Mouse (Mus musculus) myocyte (in vitro differentiated cells): ENCODE data around the gene Naa80. TPM values are rescaled to one million over a fixed set of nuclear protein-coding genes. Genes with fewer than 3 reads are reported as not detected.

ENCODE experiments used
- H3K27me3 ChIP-seq: one replicate; pipeline ENCODE4 v1.6.1; 2011; ENCODE audit not compliant: control insufficient read depth, insufficient read depth, insufficient read length
- H3K36me3 ChIP-seq: one replicate; pipeline ENCODE4 v1.6.1; 2011; ENCODE audit not compliant: control insufficient read depth, insufficient read depth
- H3K4me2 ChIP-seq: one replicate; pipeline ENCODE4 v1.6.1; 2011; ENCODE audit warnings: low read depth, control low read depth
- H3K4me3 ChIP-seq: one replicate; pipeline ENCODE4 v1.5.1; 2011; ENCODE audit warnings: mild to moderate bottlenecking, control low read depth, moderate library complexity
- H3K79me2 ChIP-seq: one replicate; pipeline ENCODE4 v1.6.1; 2011; ENCODE audit not compliant: control insufficient read depth, insufficient read depth
- H3ac ChIP-seq: one replicate; pipeline ENCODE4 v1.6.1; 2011; ENCODE audit not compliant: control insufficient read depth, insufficient read length
- CEBPB ChIP-seq: IDR thresholded peaks from 2 replicates; pipeline ENCODE4 v1.6.1; 2011; ENCODE audit warnings: mild to moderate bottlenecking, moderate library complexity; ENCODE audit not compliant: poor library complexity, insufficient read depth, severe bottlenecking
- E2F4 ChIP-seq: IDR thresholded peaks from one replicate; pipeline ENCODE4 v1.6.1; 2011; ENCODE audit warnings: mild to moderate bottlenecking, control low read depth, moderate library complexity; ENCODE audit not compliant: insufficient read depth
- MAX ChIP-seq: IDR thresholded peaks from one replicate; pipeline ENCODE4 v1.6.1; 2011; ENCODE audit warnings: low read depth, mild to moderate bottlenecking, control low read depth
- MYOD1 ChIP-seq, 3 experiments: IDR thresholded peaks; one replicate each; pipeline ENCODE4 v1.6.1; 2011; ENCODE audit warnings: control low read depth in 2 of 3, low read depth in 2 of 3, mild to moderate bottlenecking in 2 of 3, moderate library complexity in 1 of 3; ENCODE audit not compliant: insufficient read length in 2 of 3, control insufficient read depth in 1 of 3
- MYOG ChIP-seq, 3 experiments: IDR thresholded peaks; one replicate each; pipeline ENCODE4 v1.6.1; 2011; ENCODE audit warnings: control low read depth in 2 of 3, low read depth in 2 of 3, mild to moderate bottlenecking in 2 of 3; ENCODE audit not compliant: insufficient read length in 2 of 3, control insufficient read depth in 1 of 3, insufficient read depth in 1 of 3
- POLR2A ChIP-seq: IDR thresholded peaks from one replicate; pipeline ENCODE4 v1.6.1; 2011; ENCODE audit warnings: low read depth, mild to moderate bottlenecking, control low read depth, moderate library complexity; ENCODE audit not compliant: insufficient read length
- POLR2AphosphoS2 ChIP-seq: IDR thresholded peaks from one replicate; pipeline ENCODE4 v1.6.1; 2011; ENCODE audit warnings: low read depth, control low read depth; ENCODE audit not compliant: insufficient read length
- REST ChIP-seq: IDR thresholded peaks from one replicate; pipeline ENCODE4 v1.6.1; 2011; ENCODE audit warnings: mild to moderate bottlenecking, control low read depth, moderate library complexity; ENCODE audit not compliant: insufficient read depth, insufficient read length
- SRF ChIP-seq: IDR thresholded peaks from one replicate; pipeline ENCODE4 v1.6.1; 2011; ENCODE audit warnings: low read depth; ENCODE audit not compliant: control insufficient read depth, insufficient read length
- TCF12 ChIP-seq: IDR thresholded peaks from one replicate; pipeline ENCODE4 v1.6.1; 2011; ENCODE audit warnings: mild to moderate bottlenecking, control low read depth; ENCODE audit not compliant: poor library complexity, insufficient read depth, severe bottlenecking
- TCF3 ChIP-seq: IDR thresholded peaks from one replicate; pipeline ENCODE4 v1.6.1; 2011; ENCODE audit warnings: low read depth, control low read depth; ENCODE audit not compliant: insufficient read length
- USF1 ChIP-seq: IDR thresholded peaks from one replicate; pipeline ENCODE4 v1.6.1; 2011; ENCODE audit warnings: low read depth, mild to moderate bottlenecking, control low read depth, moderate library complexity
- polyA plus RNA-seq: library from polyadenylated mRNA; unstranded; fragments of >200 nt; fragmentation: generic; extraction: Trizol; gene quantifications from one replicate; pipeline ENCODE4 v1.2.1, GENCODE M21; 2012; ENCODE audit warnings: missing spikeins

The Naa80 gene
- polyA plus RNA-seq, 1 experiment = 13.8 TPM

GRCm38 (mm10) chr9:107611456-107612190, 32.9 kb downstream of the Naa80 start:
- TF ChIP-seq REST (no peak), POLR2A (no peak), TCF12 (peak; percentile 64), MYOG (IDR thresholded peaks at IDR 0.05; ENCODE audit: control insufficient read depth in 1 of 3, insufficient read depth in 1 of 3, insufficient read length in 2 of 3, low read depth in 2 of 3) (peak in 2 of 3 experiments; percentile 62 to 89), POLR2AphosphoS2 (peak; percentile 17), MYOD1 (IDR thresholded peaks at IDR 0.05; ENCODE audit: control insufficient read depth in 1 of 3, insufficient read length in 2 of 3, low read depth in 2 of 3) (peak; percentile 51 to 54 (median 53))
- peak overlapping the region; percentile 71 for H3K4me2 ChIP-seq
- no peaks in the 10 kb centered on the region for H3K79me2 ChIP-seq
- H3K27me3 ChIP-seq = no peaks in the 10 kb centered on the region
- no peak overlapping the region for H3ac ChIP-seq
- H3K36me3 ChIP-seq = peaks cover 14% of the 10 kb centered on the region
- peak overlapping the region; percentile 6 for H3K4me3 ChIP-seq

DNA sequence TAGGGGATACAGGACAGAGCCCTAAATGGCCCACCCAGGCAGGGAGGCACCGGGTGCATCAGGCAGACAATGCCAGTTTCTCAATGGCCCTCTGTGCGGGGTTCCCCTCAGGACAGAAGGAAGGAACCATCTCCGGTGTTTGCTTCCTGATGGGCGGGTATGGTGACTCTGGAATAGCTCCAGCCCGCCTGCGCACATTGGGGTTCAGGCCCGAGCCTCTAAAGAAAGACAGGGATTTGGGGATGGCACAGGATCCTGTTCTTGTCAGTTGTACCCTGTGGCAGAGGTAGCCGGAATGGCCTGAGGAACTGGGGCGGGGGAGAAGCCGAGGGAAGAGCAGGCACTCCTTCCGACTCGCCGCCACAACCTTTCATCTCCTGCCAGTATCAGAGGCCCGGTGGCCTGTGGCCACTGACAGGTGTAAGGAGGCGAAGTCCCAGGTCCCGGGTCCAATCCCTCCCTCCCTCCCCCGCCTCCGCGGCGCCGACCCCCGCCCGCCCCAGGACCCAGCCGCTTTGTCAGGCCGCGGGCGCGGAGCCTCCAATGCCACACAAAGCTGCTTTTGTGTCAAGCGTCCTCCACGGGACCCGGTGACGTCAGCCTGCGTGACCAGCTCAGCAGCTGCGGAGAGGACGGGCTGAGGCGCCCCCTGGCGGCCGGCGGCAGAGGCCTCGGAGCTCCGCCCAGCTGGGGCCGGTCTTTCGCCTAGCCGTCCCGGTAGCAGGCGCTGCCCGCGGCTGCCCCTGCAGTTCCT, 33.7 kb downstream of the Naa80 start:
- H3K4me3 ChIP-seq = peak overlapping the region; percentile 6

GRCm38 (mm10) chr9:107612945-107613569, 34.4 kb downstream of the Naa80 start:
- no peak overlapping the region for H3ac ChIP-seq
- no peaks in the 10 kb centered on the region for H3K27me3 ChIP-seq
- H3K79me2 ChIP-seq = no peaks in the 10 kb centered on the region
- H3K4me2 ChIP-seq = peak overlapping the region; percentile 65
- H3K4me3 ChIP-seq = peak overlapping the region; percentile 6
- peaks cover 22% of the 10 kb centered on the region for H3K36me3 ChIP-seq
- TF ChIP-seq USF1 (no peak), MYOD1 (IDR thresholded peaks at IDR 0.05; ENCODE audit: control insufficient read depth in 1 of 3, insufficient read length in 2 of 3, low read depth in 2 of 3) (no peak), POLR2A (no peak), REST (no peak), E2F4 (no peak), TCF12 (no peak), SRF (no peak), TCF3 (no peak), MAX (no peak), CEBPB (no peak), MYOG (IDR thresholded peaks at IDR 0.05; ENCODE audit: control insufficient read depth in 1 of 3, insufficient read depth in 1 of 3, insufficient read length in 2 of 3, low read depth in 2 of 3) (no peak), POLR2AphosphoS2 (no peak)

More for the DNA sequence above, 33.7 kb downstream of the Naa80 start:
- Histone ChIP-seq H3K36me3 (peaks cover 18% of the 10 kb centered on the region), H3ac (no peak overlapping the region), H3K27me3 (no peaks in the 10 kb centered on the region), H3K79me2 (no peaks in the 10 kb centered on the region), H3K4me2 (peak overlapping the region; percentile 71)
- TF ChIP-seq E2F4 (no peak), CEBPB (no peak), MYOG (IDR thresholded peaks at IDR 0.05; ENCODE audit: control insufficient read depth in 1 of 3, insufficient read depth in 1 of 3, insufficient read length in 2 of 3, low read depth in 2 of 3) (peak; percentile 53 to 96 (median 94)), MAX (no peak), TCF12 (no peak), POLR2A (peak; percentile 76), POLR2AphosphoS2 (peak; percentile 85), SRF (no peak), USF1 (no peak), TCF3 (peak; percentile 55), REST (no peak), MYOD1 (IDR thresholded peaks at IDR 0.05; ENCODE audit: control insufficient read depth in 1 of 3, insufficient read length in 2 of 3, low read depth in 2 of 3) (peak in 2 of 3 experiments; percentile 88)

DNA sequence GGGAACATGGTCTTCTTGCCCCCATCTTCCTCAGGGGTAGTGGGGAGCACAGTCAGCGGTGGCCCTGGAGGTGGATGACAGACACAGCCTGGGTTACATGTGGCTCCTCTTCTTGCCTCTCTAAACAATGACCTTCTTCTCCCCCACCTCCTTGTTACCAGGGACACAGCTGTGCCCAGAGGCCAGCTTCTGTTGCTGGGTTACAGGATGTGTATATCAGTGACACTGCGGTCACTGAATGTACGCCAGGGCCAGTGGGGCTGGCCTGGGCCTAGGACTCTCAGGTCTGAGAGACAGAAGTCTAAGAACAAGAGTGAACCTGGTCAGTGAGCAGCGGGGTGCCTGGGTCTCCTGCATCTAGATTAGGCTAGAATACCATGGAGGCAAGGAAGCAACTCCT, 36.3 kb downstream of the Naa80 start:
- Histone ChIP-seq H3K4me3 (no peak overlapping the region), H3K4me2 (no peak overlapping the region), H3K79me2 (no peaks in the 10 kb centered on the region), H3K36me3 (peaks cover 22% of the 10 kb centered on the region), H3K27me3 (no peaks in the 10 kb centered on the region), H3ac (no peak overlapping the region)
- TF ChIP-seq MAX = no peak
- TF ChIP-seq USF1 = no peak
- no peak for TF ChIP-seq CEBPB
- TF ChIP-seq POLR2AphosphoS2 = peak; percentile 30
